Mouse (Mus musculus) CH12.LX (cell line): Measurements from ENCODE around the gene Dpm1. TPM values are rescaled to one million over a fixed set of nuclear protein-coding genes. Genes with fewer than 3 reads are reported as not detected.

ENCODE experiments used
- DNase-seq: peaks from one replicate; pipeline ENCODE4 v3.0.0-alpha.2; 2013; ENCODE audit errors: extremely low read depth
- H3K27ac ChIP-seq: 2 replicates; pipeline ENCODE4 v1.5.1; 2012; ENCODE audit warnings: low read depth, mild to moderate bottlenecking, control low read depth, moderate library complexity; ENCODE audit not compliant: insufficient read depth
- H3K27me3 ChIP-seq: replicated peaks from 2 replicates; pipeline ENCODE3; 2012; ENCODE audit warnings: inconsistent platforms
- H3K36me3 ChIP-seq, 2 experiments: replicated peaks in 1 of 2; 2 replicates each; pipeline versions ENCODE3 to v1.6.1; 2012; ENCODE audit warnings: inconsistent platforms in 1 of 2, low read length in 1 of 2, mild to moderate bottlenecking in 1 of 2, mixed read lengths in 1 of 2, moderate library complexity in 1 of 2; ENCODE audit not compliant: control insufficient read depth in 1 of 2, insufficient read depth in 1 of 2
- H3K4me1 ChIP-seq, 2 experiments: 2 replicates each; pipeline ENCODE4 v1.6.1; 2012; ENCODE audit warnings: inconsistent platforms in 1 of 2, moderate library complexity in 1 of 2; ENCODE audit not compliant: insufficient read depth in 2 of 2, control insufficient read depth in 1 of 2
- H3K4me2 ChIP-seq: 2 replicates; pipeline ENCODE4 v1.6.1; 2012; ENCODE audit warnings: low read depth, mild to moderate bottlenecking, control low read depth; ENCODE audit not compliant: poor library complexity, insufficient read depth, severe bottlenecking
- H3K4me3 ChIP-seq, 3 experiments: fragments of 150-350 bp in 1 of 3; sonication (generic) in 1 of 3; replicated peaks in 1 of 3; 2 replicates each; pipeline versions ENCODE3 to v1.5.1; 2011 to 2012; ENCODE audit warnings: low read depth in 2 of 3, low read length in 2 of 3, mild to moderate bottlenecking in 2 of 3, moderate library complexity in 2 of 3, control low read depth in 1 of 3, improper control_type of control experiment in 1 of 3, inconsistent platforms in 1 of 3, mixed read lengths in 1 of 3; ENCODE audit not compliant: poor library complexity in 1 of 3
- H3K79me2 ChIP-seq: replicated peaks from 2 replicates; pipeline ENCODE4 v1.6.1; 2012; ENCODE audit warnings: mild to moderate bottlenecking, moderate library complexity; ENCODE audit not compliant: control insufficient read depth, poor library complexity, insufficient read depth, severe bottlenecking; ENCODE audit errors: extremely low read depth
- H3K9ac ChIP-seq: 2 replicates; pipeline ENCODE4 v1.6.1; 2012; ENCODE audit warnings: low read depth, mild to moderate bottlenecking, control low read depth, moderate library complexity; ENCODE audit not compliant: insufficient read depth
- H3K9me3 ChIP-seq: replicated peaks from 2 replicates; pipeline ENCODE3; 2012; ENCODE audit warnings: low read length, inconsistent platforms, mixed read lengths
- BHLHE40 ChIP-seq: IDR thresholded peaks from 2 replicates; pipeline ENCODE4 v1.6.1; 2011; ENCODE audit warnings: mild to moderate bottlenecking, low read depth, low read length, improper control_type of control experiment
- CHD1 ChIP-seq: IDR thresholded peaks from 2 replicates; pipeline ENCODE4 v1.6.1; 2012; ENCODE audit warnings: low read depth, low read length, improper control_type of control experiment, inconsistent platforms
- CHD2 ChIP-seq: IDR thresholded peaks from 2 replicates; pipeline ENCODE4 v1.6.1; 2011; ENCODE audit warnings: low read length, improper control_type of control experiment
- CTCF ChIP-seq, 2 experiments: IDR thresholded peaks in 1 of 2; conservative IDR thresholded peaks in 1 of 2; 2 replicates each; pipeline ENCODE4 v1.5.1; 2011 to 2012; ENCODE audit warnings: low read depth in 2 of 2, low read length in 2 of 2, improper control_type of control experiment in 1 of 2, inconsistent platforms in 1 of 2, mild to moderate bottlenecking in 1 of 2, moderate library complexity in 1 of 2
- E2F4 ChIP-seq: IDR thresholded peaks from 2 replicates; pipeline ENCODE4 v1.6.1; 2011; ENCODE audit warnings: low read depth, low read length, improper control_type of control experiment; ENCODE audit not compliant: insufficient replicate concordance
- ELF1 ChIP-seq: IDR thresholded peaks from 2 replicates; pipeline ENCODE4 v1.6.1; 2014; ENCODE audit warnings: low read depth, mild to moderate bottlenecking, inconsistent platforms, low read length, improper control_type of control experiment
- EP300 ChIP-seq: IDR thresholded peaks from 2 replicates; pipeline ENCODE4 v1.6.1; 2011; ENCODE audit warnings: low read length, improper control_type of control experiment
- ETS1 ChIP-seq: conservative IDR thresholded peaks from 2 replicates; pipeline ENCODE4 v1.6.1; 2012; ENCODE audit warnings: low read depth, mild to moderate bottlenecking, inconsistent platforms, low read length, improper control_type of control experiment, moderate library complexity
- GABPA ChIP-seq: IDR thresholded peaks from 2 replicates; pipeline ENCODE4 v1.6.1; 2012; ENCODE audit warnings: low read depth, low read length, improper control_type of control experiment, inconsistent platforms; ENCODE audit not compliant: insufficient replicate concordance
- HCFC1 ChIP-seq: IDR thresholded peaks from 2 replicates; pipeline ENCODE4 v1.6.1; 2012; ENCODE audit warnings: low read depth, mild to moderate bottlenecking, inconsistent platforms, low read length, improper control_type of control experiment
- JUN ChIP-seq: IDR thresholded peaks from 2 replicates; pipeline ENCODE4 v1.6.1; 2011; ENCODE audit warnings: low read depth, mild to moderate bottlenecking, low read length, improper control_type of control experiment, moderate library complexity; ENCODE audit not compliant: insufficient read depth
- JUND ChIP-seq: conservative IDR thresholded peaks from 2 replicates; pipeline ENCODE4 v1.6.1; 2011; ENCODE audit warnings: low read depth, low read length, improper control_type of control experiment
- KAT2A ChIP-seq: IDR thresholded peaks from 2 replicates; pipeline ENCODE4 v1.6.1; 2012; ENCODE audit warnings: low read length, improper control_type of control experiment, inconsistent platforms; ENCODE audit not compliant: insufficient replicate concordance
- MAZ ChIP-seq: IDR thresholded peaks from 2 replicates; pipeline ENCODE4 v1.6.1; 2012; ENCODE audit warnings: low read depth, mild to moderate bottlenecking, inconsistent platforms, low read length, improper control_type of control experiment, moderate library complexity
- MEF2A ChIP-seq: IDR thresholded peaks from 2 replicates; pipeline ENCODE4 v1.6.1; 2014; ENCODE audit warnings: low read depth, mild to moderate bottlenecking, inconsistent platforms, low read length, improper control_type of control experiment, borderline replicate concordance
- MYC ChIP-seq: IDR thresholded peaks from 2 replicates; pipeline ENCODE4 v1.6.1; 2011; ENCODE audit warnings: low read depth, mild to moderate bottlenecking, improper control_type of control experiment, low read length
- NELFE ChIP-seq: IDR thresholded peaks from 2 replicates; pipeline ENCODE4 v1.6.1; 2011; ENCODE audit warnings: low read depth, low read length, improper control_type of control experiment
- POLR2A ChIP-seq: IDR thresholded peaks from 2 replicates; pipeline ENCODE4 v1.6.1; 2011; ENCODE audit warnings: low read depth, mild to moderate bottlenecking, improper control_type of control experiment, low read length
- POLR2AphosphoS2 ChIP-seq: IDR thresholded peaks from 2 replicates; pipeline ENCODE4 v1.6.1; 2011; ENCODE audit warnings: low read depth, low read length, improper control_type of control experiment
- RCOR1 ChIP-seq: conservative IDR thresholded peaks from 2 replicates; pipeline ENCODE4 v1.6.1; 2012; ENCODE audit warnings: low read depth, mild to moderate bottlenecking, inconsistent platforms, low read length, improper control_type of control experiment
- SIN3A ChIP-seq: IDR thresholded peaks from 2 replicates; pipeline ENCODE4 v1.6.1; 2012; ENCODE audit warnings: low read length, improper control_type of control experiment, inconsistent platforms
- SMC3 ChIP-seq: IDR thresholded peaks from 2 replicates; pipeline ENCODE4 v1.6.1; 2011; ENCODE audit warnings: low read depth, low read length, improper control_type of control experiment
- TBP ChIP-seq: conservative IDR thresholded peaks from 2 replicates; pipeline ENCODE4 v1.6.1; 2011; ENCODE audit warnings: low read depth, low read length, improper control_type of control experiment
- TCF12 ChIP-seq: IDR thresholded peaks from 2 replicates; pipeline ENCODE4 v1.6.1; 2014; ENCODE audit warnings: low read depth, mild to moderate bottlenecking, inconsistent platforms, low read length, improper control_type of control experiment
- UBTF ChIP-seq: IDR thresholded peaks from 2 replicates; pipeline ENCODE4 v1.6.1; 2012; ENCODE audit warnings: low read depth, mild to moderate bottlenecking, inconsistent platforms, low read length, improper control_type of control experiment, moderate library complexity
- USF1 ChIP-seq: IDR thresholded peaks from 2 replicates; pipeline ENCODE4 v1.6.1; 2014; ENCODE audit warnings: low read depth, mild to moderate bottlenecking, inconsistent platforms, low read length, improper control_type of control experiment
- USF2 ChIP-seq: conservative IDR thresholded peaks from 2 replicates; pipeline ENCODE4 v1.6.1; 2011; ENCODE audit warnings: low read depth, low read length, improper control_type of control experiment
- ZC3H11A ChIP-seq: IDR thresholded peaks from 2 replicates; pipeline ENCODE4 v1.6.1; 2012; ENCODE audit warnings: low read depth, mild to moderate bottlenecking, inconsistent platforms, low read length, improper control_type of control experiment
- ZKSCAN1 ChIP-seq: IDR thresholded peaks from 2 replicates; pipeline ENCODE4 v1.6.1; 2012; ENCODE audit warnings: low read depth, inconsistent platforms, low read length, improper control_type of control experiment, borderline replicate concordance
- ZMIZ1 ChIP-seq: IDR thresholded peaks from 2 replicates; pipeline ENCODE4 v1.6.1; 2012; ENCODE audit warnings: low read depth, mild to moderate bottlenecking, inconsistent platforms, low read length, improper control_type of control experiment
- dilution Hi-C: fragments of 300-500 bp; cut with MboI; formaldehyde crosslinking; loops from 2 replicates; pipeline ENCODE4 v1.14.3; 2020; ENCODE audit warnings: low sequenced_read_pairs; ENCODE audit not compliant: extremely low pct_unique_long_range_greater_than_20kb, extremely low pct_ligation_motif_present
- in situ Hi-C: fragments of 300-500 bp; cut with MboI; formaldehyde crosslinking; loops from 3 replicates; pipeline ENCODE4 v1.14.3; 2019; ENCODE audit warnings: low sequenced_read_pairs, low pct_ligation_motif_present, low pct_unique_long_range_greater_than_20kb, mixed read lengths
- polyA plus RNA-seq: library from polyadenylated mRNA; unstranded; fragments of >175 nt; gene quantifications from 2 replicates; pipeline ENCODE4 v1.2.1, GENCODE M21; 2012; ENCODE audit warnings: low read depth; ENCODE audit not compliant: insufficient read length
- total RNA-seq, 2 experiments: library from RNA; depleted of rRNA; stranded (reverse); fragments of 300-350 nt in 1 of 2; fragments of >200 nt in 1 of 2; gene quantifications; 2 replicates each; pipeline ENCODE4 v1.2.3; 2012 to 2014

The Dpm1 gene
- total and polyA plus RNA-seq, 3 experiments, result 28.5 to 52.9 (median 30.7) TPM

DNA sequence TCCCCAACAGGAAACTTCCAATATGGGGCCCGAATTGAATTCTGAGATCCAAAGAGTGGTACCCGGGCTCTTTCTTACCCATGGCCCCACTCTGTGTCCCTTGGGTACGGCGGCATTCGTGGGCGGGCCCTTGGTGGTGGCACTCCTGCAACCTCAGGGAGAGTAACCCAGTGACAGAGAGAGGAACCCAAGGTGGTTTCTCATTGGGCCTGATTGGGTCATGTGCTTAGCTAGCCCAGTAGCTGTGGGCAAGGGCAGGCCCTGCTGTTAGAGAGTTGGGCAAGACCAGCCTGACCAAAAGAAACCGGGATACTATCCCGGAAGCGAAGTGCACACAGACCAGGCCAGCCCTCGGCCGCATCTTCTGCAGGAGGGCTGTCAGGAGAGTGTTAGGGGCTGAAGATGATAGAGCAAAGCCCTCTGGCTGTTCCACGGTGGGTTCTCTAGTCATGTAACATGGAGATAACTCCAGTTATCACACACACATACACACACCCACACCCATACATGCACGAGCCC, 60.2 kb downstream of the Dpm1 start:
- no peak overlapping the region for H3K27ac ChIP-seq

DNA sequence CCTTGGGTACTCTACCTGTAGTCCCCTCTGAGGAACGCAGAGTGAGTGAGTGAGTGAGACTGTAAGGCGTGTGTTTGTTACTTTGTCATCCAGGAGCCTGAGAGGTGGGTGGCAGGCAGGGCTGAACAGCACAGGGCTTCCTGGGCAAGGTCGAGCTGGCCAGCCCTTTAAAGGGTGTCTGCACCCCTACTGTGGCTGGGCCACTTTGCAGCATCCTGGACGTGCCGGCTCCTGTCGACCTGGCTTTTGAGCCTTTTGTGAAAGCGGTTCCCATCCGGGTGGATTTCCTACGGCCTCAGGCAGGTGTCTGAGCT, 60.6 kb downstream of the Dpm1 start:
- dilution Hi-C loops (no loop called here), in situ Hi-C loops (no loop called here)
- no peak for TF ChIP-seq CHD2
- no peak for TF ChIP-seq JUND
- Histone ChIP-seq H3K4me3 (peak overlapping the region in 2 of 3 experiments; percentile 35 to 40), H3K27ac (no peak overlapping the region), H3K27me3 (no peaks in the 10 kb centered on the region), H3K4me1 (peaks cover 4 to 12% of the 10 kb centered on the region in 2 experiments; a peak in 3 of 4 replicates), H3K9ac (peak overlapping the region; percentile 21; the same call in 1 of the 2 replicates), H3K79me2 (no peaks in the 10 kb centered on the region), H3K4me2 (peak overlapping the region; percentile 76), H3K36me3 (peaks cover 0 to 13% of the 10 kb centered on the region in 2 experiments), H3K9me3 (no peaks in the 10 kb centered on the region)
- no peak for DNase-seq

More for the DNA sequence above, 60.2 kb downstream of the Dpm1 start:
- no peaks in the 10 kb centered on the region for H3K79me2 ChIP-seq
- TF ChIP-seq KAT2A, result no peak
- TF ChIP-seq TCF12, result peak; percentile 42; the same call in 1 of the 2 replicates
- TF ChIP-seq SIN3A, result no peak
- TF ChIP-seq JUN, result no peak
- TF ChIP-seq ETS1, result no peak
- TF ChIP-seq NELFE, result peak; percentile 59
- TF ChIP-seq HCFC1, result no peak
- TF ChIP-seq USF2, result peak; percentile 58
- TF ChIP-seq GABPA, result no peak
- peak; percentile 68 for TF ChIP-seq ELF1
- TF ChIP-seq MAZ, result no peak
- TF ChIP-seq POLR2A, result peak; percentile 60
- TF ChIP-seq ZKSCAN1, result no peak
- no peak for TF ChIP-seq ZMIZ1
- no peak for TF ChIP-seq UBTF
- 0 out of 2 replicates have a peak, but pooled peaks have one; percentile 28 for TF ChIP-seq TBP
- no peak for TF ChIP-seq POLR2AphosphoS2
- TF ChIP-seq MEF2A, result 0 out of 2 replicates have a peak, but pooled peaks have one; percentile 16
- TF ChIP-seq ZC3H11A, result no peak
- no peak for TF ChIP-seq CTCF (conservative IDR thresholded peaks at IDR 0.05 in 1 of 2, IDR thresholded peaks at IDR 0.05 in 1 of 2; ENCODE audit: low read depth in 2 of 2, low read length in 2 of 2)
- no peak for TF ChIP-seq RCOR1
- TF ChIP-seq MYC, result no peak
- no peak for TF ChIP-seq E2F4
- no peak for TF ChIP-seq BHLHE40
- peak; percentile 80 for TF ChIP-seq USF1
- no peak for TF ChIP-seq EP300
- no peak for TF ChIP-seq SMC3
- TF ChIP-seq CHD1, result no peak
- peak overlapping the region; percentile 19 to 46 (median 40) for H3K4me3 ChIP-seq
- peak overlapping the region; percentile 76 for H3K4me2 ChIP-seq
- dilution Hi-C loops (no loop called here), in situ Hi-C loops (no loop called here)
- peak; percentile 73 for DNase-seq
- peaks cover 0 to 17% of the 10 kb centered on the region in 2 experiments for H3K36me3 ChIP-seq
- peak overlapping the region; percentile 21; the same call in 1 of the 2 replicates for H3K9ac ChIP-seq
- no peaks in the 10 kb centered on the region for H3K9me3 ChIP-seq
- peaks cover 4 to 12% of the 10 kb centered on the region in 2 experiments; a peak in 3 of 4 replicates for H3K4me1 ChIP-seq
- no peaks in the 10 kb centered on the region for H3K27me3 ChIP-seq
